Mouse (Mus musculus): Measurements from ENCODE around the gene Odf3.

DNA sequence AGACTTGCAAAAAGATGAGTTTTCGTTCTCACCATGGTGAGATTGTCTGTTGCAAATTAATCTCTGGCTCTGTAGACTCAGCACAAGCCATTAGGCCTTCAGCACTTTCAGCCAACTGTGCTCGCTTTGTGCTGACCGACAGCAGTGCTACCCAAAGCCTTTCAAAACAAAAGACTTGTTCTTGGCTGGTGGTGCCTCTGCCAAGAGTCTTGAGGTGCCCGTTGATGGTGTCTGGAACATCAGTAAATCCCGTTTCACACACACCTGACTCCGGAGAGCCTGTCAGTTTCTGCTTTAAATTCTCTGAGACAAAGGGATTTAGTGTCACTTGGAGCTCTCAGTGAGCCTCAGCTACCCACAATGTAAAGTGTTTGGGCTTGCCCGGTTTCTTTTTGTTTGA lies 46.4 kb downstream of the Odf3 start:
- TF ChIP-seq EP300 (IDR thresholded peaks at IDR 0.05; ENCODE audit: low read depth) (no peak), CTCF (IDR thresholded peaks at IDR 0.05; ENCODE audit: low read depth) (no peak)
